ENCODE assay signal across 8 mouse cellular contexts in the genomic region with DNA sequence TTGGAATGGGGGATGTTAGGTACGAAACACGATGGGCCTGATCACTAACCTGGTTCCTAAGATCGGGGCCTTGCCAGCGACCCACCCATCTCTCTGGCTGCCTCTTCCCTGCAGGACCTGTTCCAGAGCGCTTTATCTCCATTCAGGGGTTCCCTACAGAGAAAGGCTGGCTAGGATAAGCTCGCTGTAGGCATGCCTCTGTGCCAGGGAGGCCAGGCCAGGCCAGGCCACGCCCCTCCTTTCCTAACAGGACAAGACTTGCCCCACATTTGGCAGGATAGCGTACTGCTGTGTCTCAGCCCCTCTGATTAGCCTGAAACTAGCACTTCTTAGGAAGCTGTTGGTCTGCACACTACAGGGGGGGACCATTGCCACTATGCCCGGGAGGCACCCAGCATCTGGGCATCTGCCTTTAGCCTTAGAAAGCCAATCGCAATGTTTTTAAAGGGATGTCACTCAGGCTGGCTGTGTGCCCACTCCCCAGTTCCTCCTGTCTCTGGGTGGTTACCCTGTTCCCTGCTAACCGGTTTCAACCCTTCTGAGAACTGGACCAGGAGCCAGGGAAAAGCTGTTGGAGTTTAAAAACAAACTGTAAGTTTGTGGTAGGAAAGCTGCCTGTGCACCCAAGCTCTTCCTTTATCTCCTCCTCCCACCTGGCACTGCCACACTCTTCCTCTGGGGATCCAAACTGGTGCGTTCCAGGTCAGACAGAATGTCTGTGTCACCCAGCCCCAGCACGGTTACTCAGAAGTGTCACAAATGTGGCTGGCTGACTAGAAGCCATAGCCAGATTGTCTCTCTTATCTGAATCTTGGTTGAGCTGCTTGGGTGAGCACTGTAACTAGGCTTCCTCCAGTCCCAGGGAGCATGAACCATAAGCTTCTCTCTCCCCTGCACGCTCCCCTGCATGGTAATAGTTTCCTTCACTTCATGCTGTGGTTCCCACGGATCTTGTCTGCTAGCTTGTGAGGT. TPM values are rescaled to one million over a fixed set of nuclear protein-coding genes. Genes with fewer than 3 reads are reported as not detected.
DNase-seq lines count a peak whose midpoint lies in the region; ATAC-seq and TF ChIP-seq lines count a peak whose summit lies in the region.

No protein-coding gene starts in this region.

- H3K36me3 ChIP-seq in forebrain, embryonic 10.5 days (replicated peaks) = peaks cover 86% of the 10 kb centered on the region
- H3K36me3 ChIP-seq in forebrain, embryonic 11.5 days (ENCODE audit: control insufficient read depth, insufficient read depth, low read length) = no peaks in the 10 kb centered on the region; the same call in 1 of the 2 replicates
- H3K36me3 ChIP-seq in forebrain, embryonic 14.5 days (ENCODE audit: control insufficient read depth, insufficient read depth, low read length) = peaks cover 22% of the 10 kb centered on the region; the same call in 1 of the 2 replicates
- H3K36me3 ChIP-seq in intestine, embryonic 15.5 days = no peaks in the 10 kb centered on the region
- no peaks in the 10 kb centered on the region for H3K36me3 ChIP-seq in lung, postnatal 0 days (ENCODE audit: insufficient read depth, low read length)

- intact Hi-C loops in left cerebral cortex, postnatal 14 days (cut with DNase I) = no loop called here

- no peaks in the 10 kb centered on the region for H3K9me3 ChIP-seq in forebrain, embryonic 10.5 days
- H3K9me3 ChIP-seq in forebrain, embryonic 11.5 days (ENCODE audit: control insufficient read depth, low read length) = no peaks in the 10 kb centered on the region
- H3K9me3 ChIP-seq in forebrain, embryonic 14.5 days (replicated peaks; ENCODE audit: control insufficient read depth, low read length) = no peaks in the 10 kb centered on the region
- no peaks in the 10 kb centered on the region for H3K9me3 ChIP-seq in intestine, embryonic 15.5 days
- no peaks in the 10 kb centered on the region for H3K9me3 ChIP-seq in lung, postnatal 0 days (ENCODE audit: low read length)

- 0 out of 2 replicates have a peak overlapping the region, but pooled peaks have one; percentile 76 for H3K27ac ChIP-seq in forebrain, embryonic 10.5 days
- no peak overlapping the region for H3K27ac ChIP-seq in forebrain, embryonic 11.5 days (ENCODE audit: low read depth, low read length)
- 0 out of 2 replicates have a peak overlapping the region, but pooled peaks have one; percentile 11 for H3K27ac ChIP-seq in forebrain, embryonic 14.5 days (ENCODE audit: low read depth, low read length)
- H3K27ac ChIP-seq in intestine, embryonic 15.5 days = no peak overlapping the region; the same call in 1 of the 2 replicates
- no peak overlapping the region for H3K27ac ChIP-seq in lung, postnatal 0 days (ENCODE audit: low read length)

- ATAC-seq in forebrain, embryonic 11.5 days (replicated peaks; ENCODE audit: low FRiP score) = no peak; the same call in 1 of the 2 replicates
- peak; percentile 66 for ATAC-seq in forebrain, embryonic 14.5 days
- ATAC-seq in intestine, embryonic 15.5 days = peak; percentile 42
- peak; percentile 55 for ATAC-seq in lung, postnatal 0 days
- no peak for ATAC-seq in CD4-positive, CD25-positive, alpha-beta regulatory T cell, adult 4 months

- TF ChIP-seq CTCF in lung, postnatal 0 days (IDR thresholded peaks at IDR 0.05) = no peak

- no peaks in the 10 kb centered on the region for H3K27me3 ChIP-seq in forebrain, embryonic 10.5 days (ENCODE audit: poor library complexity, severe bottlenecking)
- H3K27me3 ChIP-seq in forebrain, embryonic 11.5 days (ENCODE audit: control insufficient read depth, insufficient read depth, low read length) = no peaks in the 10 kb centered on the region
- no peaks in the 10 kb centered on the region for H3K27me3 ChIP-seq in forebrain, embryonic 14.5 days (replicated peaks; ENCODE audit: control insufficient read depth, insufficient read depth, low read length)
- no peaks in the 10 kb centered on the region for H3K27me3 ChIP-seq in intestine, embryonic 15.5 days (replicated peaks)
- no peaks in the 10 kb centered on the region for H3K27me3 ChIP-seq in lung, postnatal 0 days (replicated peaks; ENCODE audit: insufficient read depth, low read length)

- DNase-seq in forebrain, embryonic 10.5 days (ENCODE audit: extremely low spot score, low spot score) = no peak
- no peak for DNase-seq in forebrain, embryonic 11.5 days (ENCODE audit: low spot score)
- peak; percentile 79 for DNase-seq in MEL-GATA-1-ER (ENCODE audit: extremely low read depth, low read depth)
- DNase-seq in forebrain, embryonic 14.5 days (ENCODE audit: low spot score) = peak; percentile 53
- peak; percentile 55 for DNase-seq in lung, postnatal 0 days (ENCODE audit: low spot score)
- no peak for DNase-seq in left cerebral cortex, postnatal 14 days (ENCODE audit: low spot score in 2 of 2)

- no peak for TF ChIP-seq EP300 in lung, postnatal 0 days (IDR thresholded peaks at IDR 0.05)

- 74% methylated on average over 15 of the region's 15 CpGs for WGBS in forebrain, embryonic 10.5 days
- WGBS in forebrain, embryonic 11.5 days = 72% methylated on average over 15 of the region's 15 CpGs
- WGBS in forebrain, embryonic 14.5 days = 62% methylated on average over 15 of the region's 15 CpGs
- WGBS in intestine, embryonic 15.5 days = 70% methylated on average over 15 of the region's 15 CpGs
- WGBS in lung, postnatal 0 days = 56% methylated on average over 15 of the region's 15 CpGs

- peaks cover 35% of the 10 kb centered on the region for H3K4me1 ChIP-seq in forebrain, embryonic 10.5 days
- peaks cover 2% of the 10 kb centered on the region; the same call in 1 of the 2 replicates for H3K4me1 ChIP-seq in forebrain, embryonic 11.5 days (replicated peaks; ENCODE audit: control insufficient read depth, insufficient read depth, low read length)
- peaks cover 6% of the 10 kb centered on the region for H3K4me1 ChIP-seq in forebrain, embryonic 14.5 days (ENCODE audit: control insufficient read depth, insufficient read depth, low read length)
- 0 out of 2 replicates have a peak, but pooled peaks cover 6% of the 10 kb centered on the region for H3K4me1 ChIP-seq in intestine, embryonic 15.5 days (replicated peaks)
- peaks cover 3% of the 10 kb centered on the region; the same call in 1 of the 2 replicates for H3K4me1 ChIP-seq in lung, postnatal 0 days (ENCODE audit: insufficient read depth, low read depth, low read length)

- no peak overlapping the region for H3K4me2 ChIP-seq in forebrain, embryonic 11.5 days (ENCODE audit: low read depth, low read length, severe bottlenecking)
- no peak overlapping the region for H3K4me2 ChIP-seq in forebrain, embryonic 14.5 days (ENCODE audit: low read length)
- H3K4me2 ChIP-seq in intestine, embryonic 15.5 days (replicated peaks) = no peak overlapping the region
- no peak overlapping the region for H3K4me2 ChIP-seq in lung, postnatal 0 days (replicated peaks; ENCODE audit: low read depth, low read length)

- no peak overlapping the region for H3K9ac ChIP-seq in forebrain, embryonic 11.5 days (ENCODE audit: low read length)
- H3K9ac ChIP-seq in forebrain, embryonic 14.5 days (ENCODE audit: low read length) = no peak overlapping the region
- H3K9ac ChIP-seq in intestine, embryonic 15.5 days = no peak overlapping the region
- no peak overlapping the region for H3K9ac ChIP-seq in lung, postnatal 0 days (replicated peaks; ENCODE audit: low read depth)

- no peak overlapping the region for H3K4me3 ChIP-seq in forebrain, embryonic 10.5 days
- H3K4me3 ChIP-seq in forebrain, embryonic 11.5 days (ENCODE audit: low read depth, low read length) = no peak overlapping the region
- H3K4me3 ChIP-seq in forebrain, embryonic 14.5 days (ENCODE audit: low read depth, low read length) = no peak overlapping the region
- H3K4me3 ChIP-seq in intestine, embryonic 15.5 days (replicated peaks) = no peak overlapping the region
- no peak overlapping the region for H3K4me3 ChIP-seq in lung, postnatal 0 days (ENCODE audit: low read depth, low read length)

RNA-seq across cellular contexts. Expression of a gene that starts 50.9 kb away (rescaled TPM):
- 0.30 and 0.36 TPM in 2 replicates for polyA plus RNA-seq in forebrain, embryonic 10.5 days (2016; fragmentation: Nextera tagmentation; extraction: Ambion mirVana)
- polyA plus RNA-seq in forebrain, embryonic 11.5 days (2014; fragmentation: Nextera tagmentation; extraction: Ambion mirVana) = 0.13 and 0.15 TPM in 2 replicates
- polyA plus RNA-seq in forebrain, embryonic 14.5 days (2014; fragmentation: Nextera tagmentation; extraction: Ambion mirVana) = 0.55 and 0.84 TPM in 2 replicates
- 0.61 and 0.62 TPM in 2 replicates for polyA plus RNA-seq in intestine, embryonic 15.5 days (2015; fragmentation: Nextera tagmentation; extraction: Ambion mirVana)
- 0.15 and 0.21 TPM in 2 replicates for polyA plus RNA-seq in lung, postnatal 0 days (2015; fragmentation: Nextera tagmentation; extraction: Ambion mirVana)
- polyA plus RNA-seq in CD4-positive, CD25-positive, alpha-beta regulatory T cell, adult 4 months (2017; shearing (Covaris generic)) = 100 to 1,000 TPM in 1 of 2 experiments, 10 to 100 TPM in 1; 51.7 to 101 TPM
- total RNA-seq in left cerebral cortex, postnatal 14 days (2021) = 1 to 10 TPM; 6.1 to 8.3 TPM

Comparison
In these comparisons a context has a peak if more than half of its experiments do, and no peak if none do; other contexts are left out.
1. DNase-seq: peak in MEL-GATA-1-ER (single experiment), forebrain, embryonic 14.5 days (single experiment) and lung, postnatal 0 days (single experiment); none in forebrain, embryonic 10.5 days (single experiment), forebrain, embryonic 11.5 days (single experiment) and left cerebral cortex, postnatal 14 days (0 of 2).
2. H3K27ac ChIP-seq: peak in forebrain, embryonic 10.5 days (single experiment) and forebrain, embryonic 14.5 days (single experiment); none in forebrain, embryonic 11.5 days (single experiment), intestine, embryonic 15.5 days (single experiment) and lung, postnatal 0 days (single experiment).
3. ATAC-seq: peak in forebrain, embryonic 14.5 days (single experiment), intestine, embryonic 15.5 days (single experiment) and lung, postnatal 0 days (single experiment); none in forebrain, embryonic 11.5 days (single experiment) and CD4-positive, CD25-positive, alpha-beta regulatory T cell, adult 4 months (single experiment).
4. RNA of a gene that starts 50.9 kb away (polyA plus RNA-seq): 51.7 to 101 TPM in CD4-positive, CD25-positive, alpha-beta regulatory T cell, adult 4 months; 0.61 to 0.62 TPM in intestine, embryonic 15.5 days, 0.55 to 0.84 TPM in forebrain, embryonic 14.5 days, 0.30 to 0.36 TPM in forebrain, embryonic 10.5 days, 0.15 to 0.21 TPM in lung, postnatal 0 days and 0.13 to 0.15 TPM in forebrain, embryonic 11.5 days; every median in the first group is over 10 times any median in the second.